ENCODE assay signal across 8 mouse cellular contexts in the genomic region with DNA sequence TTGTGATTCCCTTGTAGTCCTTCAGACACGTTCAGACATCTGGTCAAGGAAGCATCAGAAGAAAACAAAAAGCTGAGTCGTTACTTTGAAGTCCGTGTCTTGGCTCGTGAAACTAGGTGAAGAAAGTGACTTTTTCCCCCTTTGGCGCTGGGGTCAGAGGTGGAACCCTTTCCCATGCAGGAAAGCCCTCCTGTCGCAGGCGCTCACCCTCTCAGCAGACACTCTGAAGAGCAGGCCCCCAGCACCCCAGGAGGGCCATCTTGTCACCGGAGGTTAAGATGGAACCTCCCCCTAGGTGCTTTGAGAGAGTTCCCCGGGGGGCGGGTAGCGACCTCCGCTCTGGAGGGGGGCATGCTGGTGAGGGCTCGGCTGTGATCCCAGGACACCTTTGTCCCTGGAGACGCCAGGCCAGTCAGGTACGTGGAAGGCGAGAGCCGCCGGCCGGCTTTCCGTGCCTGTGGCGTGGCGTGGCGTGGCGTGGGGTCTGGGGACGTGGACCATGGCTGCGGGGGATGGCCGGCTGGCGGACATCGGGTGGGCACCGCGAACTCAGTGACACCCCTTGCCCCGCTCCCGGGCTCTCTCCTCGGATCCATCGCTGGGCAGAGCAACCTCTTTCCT. TPM values are rescaled to one million over a fixed set of nuclear protein-coding genes. Genes with fewer than 3 reads are reported as not detected.
DNase-seq lines count a peak whose midpoint lies in the region; ATAC-seq lines count a peak whose summit lies in the region.

No protein-coding gene starts in this region.

- H3K4me3 ChIP-seq in embryonic facial prominence, embryonic 11.5 days (ENCODE audit: low read depth, low read length) = peak overlapping the region; percentile 97
- H3K4me3 ChIP-seq in liver, embryonic 11.5 days (ENCODE audit: low read depth, low read length) = peak overlapping the region; percentile 87
- H3K4me3 ChIP-seq in stomach, embryonic 15.5 days (replicated peaks) = peak overlapping the region; percentile 96

- under 1% methylated on average over 35 of the region's 35 CpGs for WGBS in embryonic facial prominence, embryonic 11.5 days
- under 1% methylated on average over 35 of the region's 35 CpGs for WGBS in liver, embryonic 11.5 days
- WGBS in stomach, embryonic 15.5 days = 1% methylated on average over 35 of the region's 35 CpGs

- H3K9me3 ChIP-seq in embryonic facial prominence, embryonic 11.5 days (replicated peaks; ENCODE audit: control insufficient read depth, low read length) = no peaks in the 10 kb centered on the region
- H3K9me3 ChIP-seq in liver, embryonic 11.5 days (ENCODE audit: control insufficient read depth, low read length) = no peaks in the 10 kb centered on the region
- H3K9me3 ChIP-seq in stomach, embryonic 15.5 days = no peaks in the 10 kb centered on the region

- peak overlapping the region; percentile 95 for H3K9ac ChIP-seq in embryonic facial prominence, embryonic 11.5 days (replicated peaks; ENCODE audit: low read length)
- peak overlapping the region; percentile 91 for H3K9ac ChIP-seq in liver, embryonic 11.5 days (ENCODE audit: low read depth, low read length)
- peak overlapping the region; percentile 95 for H3K9ac ChIP-seq in stomach, embryonic 15.5 days

- peaks cover 3% of the 10 kb centered on the region; the same call in 1 of the 2 replicates for H3K36me3 ChIP-seq in embryonic facial prominence, embryonic 11.5 days (replicated peaks; ENCODE audit: control insufficient read depth, insufficient read depth, low read depth, low read length)
- H3K36me3 ChIP-seq in liver, embryonic 11.5 days (ENCODE audit: control insufficient read depth, insufficient read depth, low read length) = peaks cover 7% of the 10 kb centered on the region; the same call in 1 of the 2 replicates
- H3K36me3 ChIP-seq in stomach, embryonic 15.5 days = peaks cover 10% of the 10 kb centered on the region

- H3K4me1 ChIP-seq in embryonic facial prominence, embryonic 11.5 days (ENCODE audit: control insufficient read depth, insufficient read depth, low read length) = no peaks in the 10 kb centered on the region; the same call in 1 of the 2 replicates
- H3K4me1 ChIP-seq in liver, embryonic 11.5 days (replicated peaks; ENCODE audit: control insufficient read depth, insufficient read depth, low read length) = peaks cover 10% of the 10 kb centered on the region
- peaks cover 6% of the 10 kb centered on the region for H3K4me1 ChIP-seq in stomach, embryonic 15.5 days

- peak overlapping the region; percentile 91 for H3K4me2 ChIP-seq in embryonic facial prominence, embryonic 11.5 days (ENCODE audit: low read depth, low read length)
- H3K4me2 ChIP-seq in liver, embryonic 11.5 days = peak overlapping the region; percentile 70
- peak overlapping the region; percentile 72 for H3K4me2 ChIP-seq in stomach, embryonic 15.5 days

- H3K27ac ChIP-seq in embryonic facial prominence, embryonic 11.5 days (replicated peaks; ENCODE audit: low read depth, low read length) = peak overlapping the region; percentile 87
- peak overlapping the region; percentile 97 for H3K27ac ChIP-seq in liver, embryonic 11.5 days (ENCODE audit: low read depth, low read length)
- H3K27ac ChIP-seq in stomach, embryonic 15.5 days = peak overlapping the region; percentile 98

- DNase-seq in B cell, adult 2 months = peak; percentile 55 to 60
- peak; percentile 34 for DNase-seq in adrenal gland, adult 8-10 months
- peak; percentile 36 for DNase-seq in embryonic facial prominence, embryonic 11.5 days (ENCODE audit: low spot score)
- peak; percentile 37 to 63 for DNase-seq in heart, adult 18-20 months
- peak; percentile 58 for DNase-seq in kidney, adult 18-20 months
- DNase-seq in liver, embryonic 11.5 days (ENCODE audit: low spot score) = peak; percentile 65

- ATAC-seq in embryonic facial prominence, embryonic 11.5 days (replicated peaks; ENCODE audit: insufficient number of reproducible peaks, low FRiP score, low TSS enrichment, low read depth) = no peak; the same call in 1 of the 2 replicates
- ATAC-seq in liver, embryonic 11.5 days (replicated peaks; ENCODE audit: low FRiP score) = peak; percentile 35
- peak; percentile 24; the same call in 1 of the 2 replicates for ATAC-seq in monocyte, adult 5-6 weeks (replicated peaks; ENCODE audit: insufficient number of reproducible peaks, low FRiP score, low TSS enrichment, poor library complexity, severe bottlenecking)
- peak; percentile 33 for ATAC-seq in stomach, embryonic 15.5 days (ENCODE audit: insufficient read depth, low FRiP score, low read depth)

- H3K27me3 ChIP-seq in embryonic facial prominence, embryonic 11.5 days (ENCODE audit: control insufficient read depth, insufficient read depth, low read length) = no peaks in the 10 kb centered on the region
- H3K27me3 ChIP-seq in liver, embryonic 11.5 days (replicated peaks; ENCODE audit: control insufficient read depth, insufficient read depth, low read length) = no peaks in the 10 kb centered on the region
- H3K27me3 ChIP-seq in stomach, embryonic 15.5 days (replicated peaks) = no peaks in the 10 kb centered on the region

RNA-seq across cellular contexts. Expression of a gene that starts 2.0 kb away (rescaled TPM):
- 10 to 100 TPM; 44.2 to 59.4 (median 50.1) TPM for total RNA-seq in adrenal gland, adult 8-10 months (2022)
- polyA plus RNA-seq in embryonic facial prominence, embryonic 11.5 days (2014; fragmentation: Nextera tagmentation; extraction: Ambion mirVana) = 30.4 and 30.7 TPM in 2 replicates
- total RNA-seq in heart, adult 18-20 months (2021) = 10 to 100 TPM; 31.2 to 32.0 TPM
- polyA plus RNA-seq in liver, embryonic 11.5 days (2014; fragmentation: Nextera tagmentation; extraction: Ambion mirVana) = 16.1 and 18.2 TPM in 2 replicates
- total RNA-seq in monocyte, adult 5-6 weeks (2017) = 121 to 139 TPM (median 122 TPM) in 3 replicates
- 15.1 and 17.4 TPM in 2 replicates for polyA plus RNA-seq in stomach, embryonic 15.5 days (2015; fragmentation: Nextera tagmentation; extraction: Ambion mirVana)

RNA-seq across cellular contexts. Expression of a gene that starts 33.9 kb away (rescaled TPM):
- not detected for total RNA-seq in adrenal gland, adult 8-10 months (2022)
- not detected in 2 replicates for polyA plus RNA-seq in embryonic facial prominence, embryonic 11.5 days (2014; fragmentation: Nextera tagmentation; extraction: Ambion mirVana)
- not detected for total RNA-seq in heart, adult 18-20 months (2021)
- not detected in 2 replicates for polyA plus RNA-seq in liver, embryonic 11.5 days (2014; fragmentation: Nextera tagmentation; extraction: Ambion mirVana)
- total RNA-seq in monocyte, adult 5-6 weeks (2017) = not detected in 3 replicates
- not detected in 2 replicates for polyA plus RNA-seq in stomach, embryonic 15.5 days (2015; fragmentation: Nextera tagmentation; extraction: Ambion mirVana)

RNA-seq across cellular contexts. Expression of a gene that starts 54.4 kb away (rescaled TPM):
- 10 to 100 TPM; 21.6 to 28.6 (median 24.8) TPM for total RNA-seq in adrenal gland, adult 8-10 months (2022)
- polyA plus RNA-seq in embryonic facial prominence, embryonic 11.5 days (2014; fragmentation: Nextera tagmentation; extraction: Ambion mirVana) = 48.2 and 50.7 TPM in 2 replicates
- total RNA-seq in heart, adult 18-20 months (2021) = 10 to 100 TPM; 10.2 to 10.3 TPM
- 46.2 and 46.9 TPM in 2 replicates for polyA plus RNA-seq in liver, embryonic 11.5 days (2014; fragmentation: Nextera tagmentation; extraction: Ambion mirVana)
- 10.0 to 17.4 TPM (median 12.2 TPM) in 3 replicates for total RNA-seq in monocyte, adult 5-6 weeks (2017)
- 36.1 and 40.1 TPM in 2 replicates for polyA plus RNA-seq in stomach, embryonic 15.5 days (2015; fragmentation: Nextera tagmentation; extraction: Ambion mirVana)
